Mouse (Mus musculus) ES-E14 (cell line): ENCODE results near the gene St3gal2.

Experiments
- HCFC1 ChIP-seq: IDR thresholded peaks from 2 replicates; pipeline ENCODE4 v1.6.1; 2012; ENCODE audit warnings: low read length, inconsistent platforms, borderline replicate concordance; ENCODE audit not compliant: insufficient read depth
- ZNF384 ChIP-seq: IDR thresholded peaks from 2 replicates; pipeline ENCODE4 v1.6.1; 2012; ENCODE audit warnings: low read depth, low read length, inconsistent platforms

DNA sequence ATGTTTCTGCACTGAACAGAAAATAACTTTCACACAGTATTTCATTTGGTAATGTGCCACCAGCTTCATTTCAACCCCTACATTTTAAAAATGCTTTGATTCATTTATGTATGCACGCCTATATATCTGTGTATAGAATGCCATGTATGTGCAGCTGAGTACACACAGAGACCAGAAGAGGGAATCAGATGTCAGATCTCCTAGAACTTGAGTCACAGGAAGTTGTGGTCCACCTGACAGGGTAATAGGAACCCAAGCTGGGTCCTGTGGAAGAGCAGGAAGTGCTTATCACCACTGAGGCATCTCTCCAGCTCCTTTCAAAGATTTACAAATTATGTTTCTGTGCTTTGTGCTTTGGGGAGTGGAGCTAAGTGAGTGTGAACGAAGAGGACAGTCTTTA is 61.6 kb downstream of the St3gal2 start:
- TF ChIP-seq HCFC1 (no peak), ZNF384 (no peak)
